Mouse (Mus musculus): Measurements from ENCODE around the gene Hs3st4. TPM values are rescaled to one million over a fixed set of nuclear protein-coding genes. Genes with fewer than 3 reads are reported as not detected.

The Hs3st4 gene
- polyA plus RNA-seq, 1 experiment from 2014 or later = 0.44 TPM

DNA sequence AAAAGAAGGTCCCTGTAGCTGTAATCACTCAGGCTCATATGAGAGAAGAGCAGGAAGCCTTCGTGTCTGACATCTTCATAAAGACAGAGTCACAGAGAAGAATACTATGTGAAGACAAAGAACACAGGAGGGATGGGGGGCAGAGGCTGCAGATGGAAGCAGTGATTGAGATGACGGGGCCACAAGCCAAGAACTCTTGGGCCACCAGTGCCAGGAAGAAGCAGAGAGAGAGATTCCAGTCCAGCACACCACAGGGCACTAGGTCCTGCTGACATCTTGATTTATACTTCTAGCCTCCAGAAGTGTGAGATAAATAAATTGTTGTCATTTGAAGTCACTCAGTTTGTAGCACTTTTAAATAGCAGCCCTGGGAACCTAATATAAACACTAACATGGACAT is 168.2 kb downstream of the Hs3st4 start:
- WGBS = 68% methylated on average over 2 of the region's 2 CpGs

DNA sequence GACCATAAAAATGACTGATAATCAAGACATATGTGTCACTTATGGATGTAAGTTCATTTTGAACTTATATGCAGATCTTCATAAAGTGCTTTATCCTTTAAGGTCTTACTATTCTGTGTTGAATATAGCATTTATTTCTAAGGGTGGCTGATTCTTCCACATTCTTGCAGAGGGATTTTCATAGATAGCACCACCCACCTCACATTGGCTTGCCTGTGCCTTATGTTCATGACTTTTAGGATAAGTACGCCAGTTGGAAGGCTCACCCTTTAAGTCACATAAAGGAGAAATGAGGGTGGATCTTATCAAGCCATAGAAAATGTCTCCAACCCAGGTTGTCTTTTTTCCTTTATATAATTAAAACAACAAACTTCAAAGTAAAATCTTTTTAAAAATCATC is 180.6 kb downstream of the Hs3st4 start:
- H3K4me1 ChIP-seq = no peaks in the 10 kb centered on the region
- H3K4me2 ChIP-seq = no peak overlapping the region
- H3K4me3 ChIP-seq = no peak overlapping the region
- no peak overlapping the region for H3K27ac ChIP-seq
- H3K27me3 ChIP-seq = no peaks in the 10 kb centered on the region
- no peaks in the 10 kb centered on the region for H3K36me3 ChIP-seq
- ATAC-seq (ENCODE audit: insufficient number of reproducible peaks, low FRiP score, low TSS enrichment, low read depth) = no peak
- no peaks in the 10 kb centered on the region for H3K9me3 ChIP-seq
- 92% methylated on average over 1 of the region's 1 CpGs for WGBS
- H3K9ac ChIP-seq = no peak overlapping the region

More for the DNA sequence above, 168.2 kb downstream of the Hs3st4 start:
- no peak overlapping the region for H3K9ac ChIP-seq
- no peak overlapping the region for H3K27ac ChIP-seq
- no peaks in the 10 kb centered on the region for H3K27me3 ChIP-seq
- no peak overlapping the region for H3K4me3 ChIP-seq
- no peaks in the 10 kb centered on the region for H3K9me3 ChIP-seq
- no peaks in the 10 kb centered on the region for H3K4me1 ChIP-seq
- no peak overlapping the region for H3K4me2 ChIP-seq
- ATAC-seq (ENCODE audit: insufficient number of reproducible peaks, low FRiP score, low TSS enrichment, low read depth) = no peak
- no peaks in the 10 kb centered on the region for H3K36me3 ChIP-seq

DNA sequence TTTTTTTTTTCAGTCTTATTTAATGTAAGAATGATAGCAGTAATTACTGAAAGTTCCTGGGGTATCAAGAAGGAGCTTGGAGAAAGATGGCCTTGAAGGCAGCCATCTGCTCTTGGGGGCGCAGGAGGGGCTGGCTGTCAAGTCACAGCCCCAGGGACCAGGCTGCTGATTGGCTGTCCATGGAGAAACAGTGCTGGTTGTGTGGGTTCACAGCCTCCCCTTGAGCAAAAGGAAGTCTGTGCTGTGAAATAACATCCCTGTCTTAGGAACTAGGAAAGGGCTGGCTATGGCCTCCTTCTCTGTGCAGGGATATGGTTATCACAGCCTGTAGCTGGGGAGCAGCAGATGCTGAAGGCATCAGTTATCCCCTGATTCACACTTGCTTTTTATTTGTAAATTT is 183.6 kb downstream of the Hs3st4 start:
- no peak for ATAC-seq (ENCODE audit: insufficient number of reproducible peaks, low FRiP score, low TSS enrichment, low read depth)
- Histone ChIP-seq H3K27me3 (no peaks in the 10 kb centered on the region), H3K4me2 (no peak overlapping the region), H3K4me3 (no peak overlapping the region), H3K27ac (no peak overlapping the region), H3K4me1 (no peaks in the 10 kb centered on the region), H3K9ac (no peak overlapping the region), H3K36me3 (no peaks in the 10 kb centered on the region), H3K9me3 (no peaks in the 10 kb centered on the region)
- 60% methylated on average over 1 of the region's 1 CpGs for WGBS

DNA sequence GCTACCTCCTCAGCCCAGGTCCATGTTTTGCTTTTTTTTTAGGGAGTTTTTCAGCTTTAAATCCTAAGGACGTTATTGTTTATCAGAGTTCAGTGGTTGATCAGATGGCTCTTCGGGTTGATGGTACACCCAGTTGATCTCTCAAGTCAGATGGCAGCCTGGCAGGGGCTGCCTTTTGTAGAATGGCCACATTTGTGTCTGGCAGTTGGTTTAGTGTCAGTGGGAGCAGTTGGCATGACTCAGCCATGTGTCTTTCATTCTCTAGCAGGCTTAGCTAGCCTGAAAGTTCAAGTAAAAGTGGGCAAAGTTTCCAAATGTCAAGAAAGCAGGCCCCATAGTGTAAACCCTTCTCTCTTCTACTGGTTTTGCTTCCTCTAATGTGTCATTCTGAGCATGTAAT is 186.1 kb downstream of the Hs3st4 start:
- no peak for ATAC-seq (ENCODE audit: insufficient number of reproducible peaks, low FRiP score, low TSS enrichment, low read depth)
- Histone ChIP-seq H3K27me3 (no peaks in the 10 kb centered on the region), H3K4me2 (no peak overlapping the region), H3K9me3 (no peaks in the 10 kb centered on the region), H3K4me3 (no peak overlapping the region), H3K27ac (no peak overlapping the region), H3K4me1 (no peaks in the 10 kb centered on the region), H3K9ac (no peak overlapping the region), H3K36me3 (no peaks in the 10 kb centered on the region)
- 80% methylated on average over 2 of the region's 2 CpGs for WGBS

DNA sequence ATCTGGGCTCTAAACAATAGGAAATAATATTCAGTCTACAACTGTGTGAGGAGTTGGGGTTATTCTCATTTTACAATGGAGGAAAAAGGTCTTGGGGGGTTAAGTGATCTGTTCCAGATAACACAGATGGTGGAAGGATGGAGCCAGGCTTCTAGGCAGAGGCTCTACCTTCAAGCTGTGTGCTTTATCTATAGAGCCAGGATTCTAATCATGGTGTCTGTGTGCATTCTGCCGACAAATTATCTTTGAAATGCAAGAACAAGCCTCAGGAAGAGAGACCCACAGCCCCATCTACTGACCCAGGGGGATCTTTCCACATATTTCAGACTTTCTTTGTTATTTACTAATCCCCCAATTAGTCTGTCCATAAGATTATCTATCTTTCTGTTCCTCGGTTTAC is 187.3 kb downstream of the Hs3st4 start:
- H3K9me3 ChIP-seq = no peaks in the 10 kb centered on the region
- no peak overlapping the region for H3K4me3 ChIP-seq
- no peak overlapping the region for H3K4me2 ChIP-seq
- H3K27me3 ChIP-seq = no peaks in the 10 kb centered on the region
- H3K4me1 ChIP-seq = no peaks in the 10 kb centered on the region
- 87% methylated on average over 2 of the region's 2 CpGs for WGBS
- ATAC-seq (ENCODE audit: insufficient number of reproducible peaks, low FRiP score, low TSS enrichment, low read depth) = no peak
- H3K27ac ChIP-seq = no peak overlapping the region
- no peaks in the 10 kb centered on the region for H3K36me3 ChIP-seq
- no peak overlapping the region for H3K9ac ChIP-seq

DNA sequence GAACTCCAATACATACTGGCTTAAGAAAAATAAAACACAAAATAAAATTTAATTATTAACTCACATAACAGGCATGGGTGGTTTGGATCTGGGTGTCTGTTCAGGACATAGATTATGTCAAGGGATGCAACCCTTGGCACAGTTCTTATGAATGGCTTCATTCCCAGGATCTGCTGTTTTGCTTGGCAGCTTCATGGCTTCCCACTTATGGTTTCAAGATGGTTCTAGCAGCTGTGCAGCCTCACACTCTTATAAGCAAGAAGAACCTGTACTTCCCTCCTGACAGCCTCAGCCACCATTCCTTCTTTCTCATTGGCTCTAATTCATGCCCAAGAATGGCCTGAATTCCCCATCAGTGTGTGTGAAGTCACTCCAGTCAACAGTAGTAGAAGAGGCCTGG is 189.3 kb downstream of the Hs3st4 start:
- Histone ChIP-seq H3K9me3 (no peaks in the 10 kb centered on the region), H3K27me3 (no peaks in the 10 kb centered on the region), H3K27ac (no peak overlapping the region), H3K36me3 (no peaks in the 10 kb centered on the region), H3K4me2 (no peak overlapping the region), H3K4me3 (no peak overlapping the region), H3K9ac (no peak overlapping the region), H3K4me1 (no peaks in the 10 kb centered on the region)
- no peak for ATAC-seq (ENCODE audit: insufficient number of reproducible peaks, low FRiP score, low TSS enrichment, low read depth)

DNA sequence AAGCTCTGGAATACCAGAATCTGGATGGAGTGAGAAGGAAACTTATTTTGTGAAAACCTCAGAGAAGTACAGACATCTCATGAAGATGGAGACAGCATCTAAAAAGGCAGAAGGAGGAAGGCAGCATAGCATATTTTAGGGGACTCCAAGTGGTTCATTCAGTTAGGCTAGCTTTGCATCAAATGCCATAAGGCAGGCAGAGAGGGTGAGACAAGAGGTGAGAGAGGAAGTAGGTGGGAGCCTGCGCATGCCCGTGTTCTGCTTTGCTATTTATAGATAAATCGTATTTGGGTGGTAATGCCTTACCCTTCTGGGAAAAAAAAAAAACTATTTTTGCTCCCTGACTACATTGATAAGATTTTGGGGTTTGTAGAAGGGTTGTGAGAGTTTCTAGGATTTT is 198.3 kb downstream of the Hs3st4 start:
- Histone ChIP-seq H3K27me3 (no peaks in the 10 kb centered on the region), H3K36me3 (no peaks in the 10 kb centered on the region), H3K4me3 (no peak overlapping the region), H3K9ac (no peak overlapping the region), H3K27ac (no peak overlapping the region), H3K9me3 (no peaks in the 10 kb centered on the region), H3K4me1 (no peaks in the 10 kb centered on the region), H3K4me2 (no peak overlapping the region)
- WGBS = 80% methylated on average over 3 of the region's 3 CpGs
- no peak for ATAC-seq (ENCODE audit: insufficient number of reproducible peaks, low FRiP score, low TSS enrichment, low read depth)

DNA sequence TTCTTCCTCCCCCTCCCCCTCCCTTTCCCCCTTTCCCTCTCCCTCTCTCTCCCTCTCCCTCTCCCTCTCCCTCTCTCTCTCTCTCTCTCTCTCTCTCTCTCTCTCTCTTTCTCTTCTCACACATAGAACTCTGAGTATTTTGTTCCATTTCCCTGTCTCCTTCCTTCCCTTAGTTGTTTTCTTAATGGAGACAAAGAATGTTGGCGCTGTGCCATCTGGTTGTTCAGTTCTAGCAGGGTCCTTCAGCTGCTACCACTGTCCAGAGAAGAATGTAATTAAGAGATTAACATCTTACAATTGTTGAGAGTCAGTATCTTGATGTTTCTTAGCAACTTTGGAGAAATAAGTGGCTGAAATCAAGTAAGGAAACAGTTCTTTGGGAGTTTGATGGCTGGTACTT is 202.0 kb downstream of the Hs3st4 start:
- Histone ChIP-seq H3K9ac (no peak overlapping the region), H3K27me3 (no peaks in the 10 kb centered on the region), H3K4me1 (no peaks in the 10 kb centered on the region), H3K36me3 (no peaks in the 10 kb centered on the region), H3K4me3 (no peak overlapping the region), H3K4me2 (no peak overlapping the region), H3K27ac (no peak overlapping the region), H3K9me3 (no peaks in the 10 kb centered on the region)
- no peak for ATAC-seq (ENCODE audit: insufficient number of reproducible peaks, low FRiP score, low TSS enrichment, low read depth)
- 71% methylated on average over 1 of the region's 1 CpGs for WGBS

DNA sequence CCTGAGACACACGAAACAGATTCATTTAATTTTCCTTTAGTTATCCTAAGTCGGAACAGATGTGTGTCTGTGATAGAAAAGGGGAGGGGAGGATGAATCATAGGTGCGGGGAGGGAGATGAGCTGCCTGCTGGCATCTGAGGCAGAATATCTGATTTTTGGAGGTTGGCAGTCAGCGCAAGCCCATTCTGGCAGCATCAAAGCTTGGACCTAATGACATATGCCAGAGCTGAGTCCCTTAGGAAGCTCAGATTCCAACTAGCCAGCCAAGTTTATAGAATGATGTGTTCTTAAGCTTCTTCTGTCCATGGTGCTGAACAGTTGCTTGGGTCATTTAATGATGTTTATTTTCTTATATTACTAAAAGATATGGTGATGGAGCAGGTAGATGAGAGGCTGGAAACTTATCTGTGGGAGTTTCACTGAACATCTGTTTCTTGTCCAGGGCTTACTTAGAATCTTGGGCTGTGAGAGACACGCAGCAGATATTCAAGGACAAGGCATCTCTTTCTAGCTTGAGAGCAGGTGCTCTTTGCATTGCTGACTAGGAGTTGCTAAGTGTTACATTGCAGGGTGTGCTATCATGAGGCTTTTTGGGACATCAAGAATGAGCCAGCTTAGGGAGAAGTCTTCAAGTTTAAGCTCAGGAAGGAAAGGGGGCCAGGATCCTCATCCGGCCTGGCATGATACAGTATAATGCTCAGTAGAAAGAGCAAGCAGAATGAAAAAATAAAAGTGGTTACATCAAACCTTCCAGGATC is 216.3 kb downstream of the Hs3st4 start:
- no peaks in the 10 kb centered on the region for H3K36me3 ChIP-seq
- H3K9me3 ChIP-seq = no peaks in the 10 kb centered on the region
- no peak for ATAC-seq (ENCODE audit: insufficient number of reproducible peaks, low FRiP score, low TSS enrichment, low read depth)
- H3K4me1 ChIP-seq = no peaks in the 10 kb centered on the region
- H3K27ac ChIP-seq = no peak overlapping the region
- no peak overlapping the region for H3K4me3 ChIP-seq
- H3K27me3 ChIP-seq = no peaks in the 10 kb centered on the region
- no peak overlapping the region for H3K9ac ChIP-seq
- H3K4me2 ChIP-seq = no peak overlapping the region
- WGBS = 54% methylated on average over 6 of the region's 6 CpGs

DNA sequence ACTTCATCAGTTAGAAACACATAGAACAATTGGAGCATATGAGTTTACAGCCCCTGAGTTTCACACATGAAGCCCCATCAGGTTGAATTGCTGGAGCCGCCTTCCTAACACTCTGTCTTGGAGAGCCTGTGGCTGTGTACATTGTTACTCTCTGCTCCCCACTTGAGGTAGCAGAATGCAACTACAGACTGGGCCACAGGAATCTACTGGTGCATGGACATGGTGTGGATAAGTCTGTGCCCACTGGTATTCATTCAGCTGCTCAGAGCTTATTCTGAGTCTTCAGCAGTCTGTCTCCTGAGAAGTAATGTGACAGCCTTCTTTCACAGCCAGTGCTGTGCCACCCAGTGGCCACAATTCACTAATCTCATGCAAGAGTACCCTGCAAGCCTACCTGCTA is 234.3 kb downstream of the Hs3st4 start:
- WGBS = 82% methylated on average over 1 of the region's 1 CpGs
- Histone ChIP-seq H3K9me3 (no peaks in the 10 kb centered on the region), H3K4me2 (no peak overlapping the region), H3K4me3 (no peak overlapping the region), H3K9ac (no peak overlapping the region), H3K36me3 (no peaks in the 10 kb centered on the region), H3K27me3 (no peaks in the 10 kb centered on the region), H3K27ac (no peak overlapping the region), H3K4me1 (no peaks in the 10 kb centered on the region)
- no peak for ATAC-seq (ENCODE audit: insufficient number of reproducible peaks, low FRiP score, low TSS enrichment, low read depth)

DNA sequence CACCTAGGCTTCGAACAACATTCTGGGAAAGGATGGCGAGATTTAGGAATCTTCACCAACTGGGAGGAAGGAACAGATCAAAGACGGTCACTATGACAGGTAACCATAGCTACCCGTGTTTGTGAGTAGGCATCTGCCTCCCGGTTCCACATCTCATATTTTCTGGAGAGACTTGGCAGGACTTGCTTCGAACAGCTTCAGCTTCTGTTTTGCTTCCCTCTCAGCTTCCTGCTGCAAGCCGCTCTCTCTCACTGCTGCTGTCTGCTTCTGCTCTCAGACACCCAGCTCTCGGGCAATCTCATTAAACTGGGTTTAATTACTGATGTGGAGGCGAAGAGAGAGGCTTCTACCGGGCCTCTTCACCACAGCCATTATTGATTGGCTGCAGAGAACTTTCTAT is 237.9 kb downstream of the Hs3st4 start:
- 44% methylated on average over 10 of the region's 10 CpGs for WGBS
- no peak for ATAC-seq (ENCODE audit: insufficient number of reproducible peaks, low FRiP score, low TSS enrichment, low read depth)
- Histone ChIP-seq H3K4me2 (no peak overlapping the region), H3K36me3 (no peaks in the 10 kb centered on the region), H3K27me3 (no peaks in the 10 kb centered on the region), H3K27ac (no peak overlapping the region), H3K4me3 (no peak overlapping the region), H3K4me1 (no peaks in the 10 kb centered on the region), H3K9ac (no peak overlapping the region), H3K9me3 (no peaks in the 10 kb centered on the region)

DNA sequence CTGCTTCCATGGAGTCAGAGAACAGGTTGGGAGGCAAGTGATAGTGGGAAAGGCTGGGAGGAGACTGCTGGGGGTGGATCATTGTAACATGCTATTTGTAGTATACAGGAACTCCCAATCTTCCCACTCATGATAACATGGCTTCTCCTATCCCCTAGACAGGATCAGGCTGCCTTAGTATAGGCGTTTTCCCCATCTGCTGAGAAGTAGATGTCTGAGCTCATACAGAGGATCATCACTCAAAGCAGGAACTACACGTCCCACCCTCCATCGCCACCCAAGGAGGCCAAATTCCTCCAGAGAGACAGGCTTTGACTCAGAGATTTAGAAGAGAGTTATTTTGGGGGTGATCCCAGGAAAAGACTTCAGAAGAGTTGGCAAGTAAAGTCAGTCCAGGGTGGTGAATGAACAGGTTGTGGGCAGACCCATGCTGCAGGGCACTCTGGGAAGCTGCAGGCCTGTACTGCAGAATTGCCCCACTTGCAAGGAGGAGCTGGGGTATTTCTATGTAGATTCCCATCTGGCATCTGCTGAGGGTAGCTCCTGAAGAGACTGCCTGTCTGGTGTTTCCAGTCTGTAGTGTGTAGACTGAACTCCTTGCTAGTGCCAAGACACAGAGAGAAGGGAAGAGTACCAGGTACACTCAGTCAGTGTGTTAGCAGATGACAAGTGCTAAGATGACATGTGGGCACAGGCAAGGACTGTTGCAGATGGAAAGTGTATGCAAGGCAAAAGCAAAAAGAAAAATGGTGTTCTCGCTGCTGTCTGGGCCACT is 255.4 kb downstream of the Hs3st4 start:
- no peak for ATAC-seq (ENCODE audit: insufficient number of reproducible peaks, low FRiP score, low TSS enrichment, low read depth)
- Histone ChIP-seq H3K4me3 (no peak overlapping the region), H3K36me3 (no peaks in the 10 kb centered on the region), H3K4me2 (no peak overlapping the region), H3K9ac (no peak overlapping the region), H3K27ac (no peak overlapping the region), H3K9me3 (no peaks in the 10 kb centered on the region), H3K27me3 (no peaks in the 10 kb centered on the region), H3K4me1 (no peaks in the 10 kb centered on the region)
- 79% methylated on average over 4 of the region's 4 CpGs for WGBS
